Mouse (Mus musculus): Measurements from ENCODE around the gene Zscan4-ps2.
"Not testable (repeated sequence)": the region's sequence is repeated elsewhere in the genome, so short reads cannot be mapped to it uniquely, and the experiment has no call there.

The Zscan4-ps2 gene

DNA sequence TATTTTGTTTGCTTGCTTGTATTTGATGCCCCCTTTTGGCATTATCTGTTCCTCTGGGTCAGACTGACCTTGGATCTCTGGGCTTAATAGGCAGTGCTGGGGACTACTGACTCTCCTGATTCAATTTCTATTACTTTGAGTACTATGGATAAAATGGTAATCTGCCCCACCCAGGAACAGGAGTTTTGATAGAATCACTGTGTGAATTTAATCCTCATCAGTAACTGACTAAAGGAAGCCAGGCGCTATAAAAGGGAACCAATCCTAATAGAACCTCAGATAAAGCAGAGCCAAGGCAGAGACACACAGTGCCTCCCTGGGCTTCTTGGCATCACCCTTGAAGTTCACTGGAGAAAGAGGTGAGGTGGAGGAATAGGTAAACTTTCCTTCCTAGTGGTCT lies at the start of gene Zscan4-ps2:
Zscan4-ps2 (plus strand) TSS at position 301 of the 400 bp plus-strand sequence.
- not testable (repeated sequence) for DNase-seq (ENCODE audit: low read depth, low spot score)

Data from c-Kit-negative CD71-positive TER-119-positive erythroid progenitor cells, embryonic 14.5 days (primary cell).